Mouse (Mus musculus) heart, postnatal 0 days (tissue): Measurements from ENCODE around the gene Dysf. TPM values are rescaled to one million over a fixed set of nuclear protein-coding genes. Genes with fewer than 3 reads are reported as not detected.

ENCODE experiments used
- ATAC-seq: fragments of 200-750 bp; cut with Nextera tagmentation; 2 replicates; pipeline ENCODE4 v1.8.0; 2017; ENCODE audit warnings: low read depth, moderate number of reproducible peaks, moderate library complexity; ENCODE audit not compliant: insufficient read depth
- DNase-seq: peaks from one replicate; pipeline ENCODE4 v3.0.0-alpha.2; 2016; ENCODE audit warnings: low spot score
- H3K27ac ChIP-seq: fragments of 300-500 bp; sonication (generic); 2 replicates; pipeline ENCODE4 v1.5.1; 2014; ENCODE audit warnings: low read depth, mild to moderate bottlenecking
- H3K27me3 ChIP-seq: fragments of 300-500 bp; sonication (generic); 2 replicates; pipeline ENCODE4 v1.6.1; 2014; ENCODE audit warnings: low read length, mixed read lengths; ENCODE audit not compliant: control insufficient read depth, insufficient read depth
- H3K36me3 ChIP-seq: fragments of 300-500 bp; sonication (generic); replicated peaks from 2 replicates; pipeline ENCODE4 v1.6.1; 2014; ENCODE audit warnings: low read length, mixed read lengths; ENCODE audit not compliant: control insufficient read depth, insufficient read depth
- H3K4me1 ChIP-seq: fragments of 300-500 bp; sonication (generic); 2 replicates; pipeline ENCODE4 v1.6.1; 2014; ENCODE audit warnings: antibody characterized with exemption; ENCODE audit not compliant: control insufficient read depth, insufficient read depth
- H3K4me2 ChIP-seq: fragments of 300-500 bp; sonication (generic); 2 replicates; pipeline ENCODE4 v1.6.1; 2014; ENCODE audit warnings: low read depth, mild to moderate bottlenecking, low read length, moderate library complexity
- H3K4me3 ChIP-seq: fragments of 300-500 bp; sonication (generic); 2 replicates; pipeline ENCODE4 v1.5.1; 2014; ENCODE audit warnings: low read depth, low read length
- H3K9ac ChIP-seq: fragments of 300-500 bp; sonication (generic); replicated peaks from 2 replicates; pipeline ENCODE4 v1.6.1; 2014; ENCODE audit warnings: low read depth, low read length, mixed read lengths
- H3K9me3 ChIP-seq: fragments of 300-500 bp; sonication (generic); replicated peaks from 2 replicates; pipeline ENCODE4 v1.6.1; 2016; ENCODE audit warnings: low read length; ENCODE audit not compliant: control insufficient read depth
- CTCF ChIP-seq: IDR thresholded peaks from 2 replicates; pipeline ENCODE4 v1.5.1; 2016; ENCODE audit warnings: antibody characterized with exemption, control low read depth, low read depth
- EP300 ChIP-seq: IDR thresholded peaks from 2 replicates; pipeline ENCODE4 v1.6.1; 2016; ENCODE audit warnings: antibody characterized with exemption, low read depth
- WGBS: fragments of 180-500 bp; shearing (Covaris S2); extraction: QIAGEN DNeasy Blood & Tissue Kit; methylation state at CpG from one replicate; pipeline ENCODE4 v1.1.7; 2014; 5-methylcytosine and 5-hydroxymethylcytosine counted together
- polyA plus RNA-seq: library from polyadenylated mRNA; unstranded; fragments of >200 nt; fragmentation: Nextera tagmentation; extraction: Ambion mirVana; gene quantifications from 2 replicates; pipeline ENCODE4 v1.2.1, GENCODE M21; 2015
- total RNA-seq: library from RNA; depleted of rRNA; stranded (reverse); fragments of >200 nt; gene quantifications from 2 replicates; pipeline ENCODE4 v1.2.3, GENCODE M21; 2014; ENCODE audit warnings: low replicate concordance

The Dysf gene
- total and polyA plus RNA-seq, 2 experiments from 2014 or later, result 15.0 to 21.9 TPM

GRCm38 (mm10) chr6:84232063-84232760 is 223.8 kb downstream of the Dysf start:
- 43% methylated on average over 8 of the region's 8 CpGs for WGBS
- DNase-seq (no peak), ATAC-seq (no peak)
- H3K4me3 ChIP-seq, result no peak overlapping the region
- H3K4me2 ChIP-seq, result no peak overlapping the region
- TF ChIP-seq EP300 (no peak), CTCF (no peak)
- peaks cover 23% of the 10 kb centered on the region for H3K4me1 ChIP-seq
- no peaks in the 10 kb centered on the region for H3K36me3 ChIP-seq
- no peaks in the 10 kb centered on the region for H3K27me3 ChIP-seq
- no peaks in the 10 kb centered on the region for H3K9me3 ChIP-seq
- H3K9ac ChIP-seq, result no peak overlapping the region; the same call in 1 of the 2 replicates
- H3K27ac ChIP-seq, result no peak overlapping the region

GRCm38 (mm10) chr6:84233783-84234182 is 225.4 kb downstream of the Dysf start:
- Histone ChIP-seq H3K4me3 (no peak overlapping the region), H3K9me3 (no peaks in the 10 kb centered on the region), H3K4me1 (peaks cover 14% of the 10 kb centered on the region; the same call in 1 of the 2 replicates), H3K9ac (no peak overlapping the region), H3K27ac (no peak overlapping the region), H3K36me3 (no peaks in the 10 kb centered on the region), H3K4me2 (no peak overlapping the region), H3K27me3 (no peaks in the 10 kb centered on the region)
- TF ChIP-seq CTCF (no peak), EP300 (no peak)
- 46% methylated on average over 6 of the region's 6 CpGs for WGBS
- ATAC-seq (no peak), DNase-seq (peak; percentile 8)

- TF ChIP-seq CTCF (no peak), EP300 (no peak)
These were observed 227.0 kb downstream of the Dysf start for GRCm38 (mm10) chr6:84235365-84235764.

GRCm38 (mm10) chr6:84243385-84243784 is 235.0 kb downstream of the Dysf start:
- no peaks in the 10 kb centered on the region for H3K9me3 ChIP-seq
- DNase-seq (peak; percentile 85), ATAC-seq (peak; percentile 95)
- no peak for TF ChIP-seq EP300
- no peak for TF ChIP-seq CTCF
- H3K4me1 ChIP-seq, result peaks cover 24% of the 10 kb centered on the region
- H3K36me3 ChIP-seq, result no peaks in the 10 kb centered on the region
- H3K27ac ChIP-seq, result peak overlapping the region; percentile 86
- 32% methylated on average over 3 of the region's 3 CpGs for WGBS
- H3K4me3 ChIP-seq, result no peak overlapping the region
- H3K9ac ChIP-seq, result no peak overlapping the region
- H3K27me3 ChIP-seq, result no peaks in the 10 kb centered on the region
- no peak overlapping the region for H3K4me2 ChIP-seq

More at GRCm38 (mm10) chr6:84235365-84235764, 227.0 kb downstream of the Dysf start:
- 85% methylated on average over 2 of the region's 2 CpGs for WGBS
- no peak overlapping the region for H3K27ac ChIP-seq
- no peak overlapping the region for H3K4me2 ChIP-seq
- no peaks in the 10 kb centered on the region for H3K9me3 ChIP-seq
- H3K36me3 ChIP-seq, result no peaks in the 10 kb centered on the region
- ATAC-seq, result no peak
- H3K4me3 ChIP-seq, result no peak overlapping the region
- DNase-seq, result no peak
- peaks cover 14% of the 10 kb centered on the region; the same call in 1 of the 2 replicates for H3K4me1 ChIP-seq
- H3K27me3 ChIP-seq, result no peaks in the 10 kb centered on the region
- H3K9ac ChIP-seq, result no peak overlapping the region

- no peak overlapping the region for H3K27ac ChIP-seq
- no peak overlapping the region for H3K4me3 ChIP-seq
- no peaks in the 10 kb centered on the region for H3K36me3 ChIP-seq
- WGBS, result 84% methylated on average over 4 of the region's 4 CpGs
- H3K27me3 ChIP-seq, result no peaks in the 10 kb centered on the region
- no peak overlapping the region for H3K4me2 ChIP-seq
- TF ChIP-seq EP300, result no peak
- TF ChIP-seq CTCF, result no peak
- no peak overlapping the region for H3K9ac ChIP-seq
- DNase-seq, result no peak
- ATAC-seq, result no peak
- H3K4me1 ChIP-seq, result peaks cover 24% of the 10 kb centered on the region
- H3K9me3 ChIP-seq, result no peaks in the 10 kb centered on the region
These were observed 237.8 kb downstream of the Dysf start for GRCm38 (mm10) chr6:84246101-84246760.
